Mouse (Mus musculus) spleen, adult 12 weeks (tissue): ENCODE data around the gene Tex36.

ENCODE experiments used
- DNase-seq: peaks from one replicate; pipeline ENCODE4 v3.0.0; 2022; ENCODE audit warnings: low spot score

Tex36 gene

GRCm38 (mm10) chr7:133591750-133592149, 10.2 kb downstream of the Tex36 start:
- DNase-seq, result no peak

GRCm38 (mm10) chr7:133583216-133583615, 18.7 kb downstream of the Tex36 start:
- DNase-seq, result no peak

- DNase-seq, result no peak
These were observed 21.7 kb downstream of the Tex36 start for GRCm38 (mm10) chr7:133580296-133580640.

- DNase-seq, result no peak
These were observed 22.3 kb downstream of the Tex36 start for GRCm38 (mm10) chr7:133579491-133580295.

GRCm38 (mm10) chr7:133576825-133577224, 25.1 kb downstream of the Tex36 start:
- DNase-seq, result no peak

GRCm38 (mm10) chr7:133576281-133576680, 25.7 kb downstream of the Tex36 start:
- DNase-seq, result no peak

GRCm38 (mm10) chr7:133571927-133572326, 30.0 kb downstream of the Tex36 start:
- no peak for DNase-seq

GRCm38 (mm10) chr7:133569194-133569880, 32.6 kb downstream of the Tex36 start:
- no peak for DNase-seq

GRCm38 (mm10) chr7:133564600-133564999, 37.4 kb downstream of the Tex36 start:
- no peak for DNase-seq

GRCm38 (mm10) chr7:133563175-133563824, 38.7 kb downstream of the Tex36 start:
- no peak for DNase-seq

- DNase-seq, result no peak
These were observed 46.0 kb downstream of the Tex36 start for GRCm38 (mm10) chr7:133555786-133556492.

GRCm38 (mm10) chr7:133552306-133552991, 49.5 kb downstream of the Tex36 start:
- no peak for DNase-seq

GRCm38 (mm10) chr7:133551000-133551399, 51.0 kb downstream of the Tex36 start:
- DNase-seq, result no peak

- DNase-seq, result no peak
These were observed 53.5 kb downstream of the Tex36 start for GRCm38 (mm10) chr7:133548434-133548833.

GRCm38 (mm10) chr7:133545631-133546030, 56.3 kb downstream of the Tex36 start:
- DNase-seq, result no peak

- no peak for DNase-seq
These were observed 57.0 kb downstream of the Tex36 start for GRCm38 (mm10) chr7:133544966-133545365.

GRCm38 (mm10) chr7:133543131-133543530, 58.8 kb downstream of the Tex36 start:
- DNase-seq, result no peak

- no peak for DNase-seq
These were observed 64.6 kb downstream of the Tex36 start for GRCm38 (mm10) chr7:133537366-133537765.
